Mouse (Mus musculus) mammary gland, adult 2 months (tissue): Measurements from ENCODE around the gene Cym. TPM values are rescaled to one million over a fixed set of nuclear protein-coding genes. Genes with fewer than 3 reads are reported as not detected.

Experiments used
- polyA plus RNA-seq: library from polyadenylated mRNA; depleted of rRNA; stranded (reverse); fragments of >200 nt; gene quantifications from 2 replicates; pipeline ENCODE4 v1.2.3, GENCODE M21; 2012; ENCODE audit warnings: low replicate concordance; rRNA removed

Cym gene
- 0.14 and 0.16 TPM in 2 replicates for polyA plus RNA-seq

DNA sequence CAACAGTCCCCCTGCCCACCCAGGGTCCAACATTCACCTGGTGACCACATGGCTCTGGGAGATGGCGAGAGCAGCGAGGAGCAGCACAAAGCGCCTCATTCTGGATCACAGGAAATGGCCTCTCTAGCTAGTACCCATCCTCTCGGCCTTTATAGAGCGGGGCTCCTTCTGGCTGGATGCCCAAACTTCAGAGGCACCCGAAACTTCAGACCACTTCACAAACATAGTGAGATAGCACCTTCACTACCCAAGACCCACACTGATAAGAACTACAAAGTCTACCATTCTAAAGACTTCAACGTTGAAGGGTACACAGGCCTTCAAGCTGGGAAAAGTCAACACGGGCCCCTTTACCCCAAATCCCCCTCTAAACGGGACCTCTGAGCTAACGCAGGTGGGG lies at the start of gene Cym:
TSS of gene Cym (minus strand) at position 125 of the 400 bp plus-strand sequence.

DNA sequence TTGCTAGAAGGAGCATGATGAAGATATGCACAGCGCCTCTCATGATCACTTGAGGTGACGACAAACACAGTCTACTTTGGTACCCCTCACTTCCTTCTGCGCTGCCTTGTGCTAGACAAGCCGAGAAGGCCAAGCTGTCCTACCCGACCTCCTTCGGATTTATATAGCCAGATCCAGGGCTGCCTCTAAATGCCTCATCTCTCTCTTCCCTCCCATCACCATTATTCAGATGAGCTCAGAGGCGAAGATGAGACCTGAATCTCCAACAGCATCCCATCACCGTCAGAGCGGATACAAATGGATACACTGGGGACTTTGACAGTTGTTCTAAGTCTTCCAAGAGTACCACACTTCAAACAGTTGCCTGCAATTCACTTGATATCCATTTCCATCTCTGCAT lies 18.1 kb upstream of the Cym start, which contains the start of gene Prok1:
TSS of gene Prok1 (minus strand) at position 101 of the 400 bp plus-strand sequence.

DNA sequence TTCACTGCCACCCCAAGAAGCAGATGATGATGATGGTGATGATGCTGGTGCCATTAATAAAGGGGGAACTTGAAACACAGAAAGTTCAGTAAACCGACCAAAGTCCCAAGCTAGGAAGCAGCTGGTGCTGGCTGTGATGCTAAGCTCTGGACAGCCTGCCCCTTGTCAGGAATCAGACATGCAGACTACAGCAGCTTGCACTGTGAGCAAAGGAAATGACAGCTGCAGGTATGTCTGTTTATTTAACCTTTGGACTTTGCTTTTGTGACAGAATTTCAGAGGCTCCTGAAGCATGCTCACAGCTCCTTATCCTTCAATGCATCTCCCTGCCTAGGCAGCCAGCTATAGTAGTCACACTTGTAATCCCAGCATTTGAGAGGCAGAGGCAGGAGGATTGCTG lies 9.0 kb upstream of the Cym start, which contains the start of gene A630076J17Rik:
TSS of gene A630076J17Rik (plus strand) at position 88 of the 400 bp plus-strand sequence.

DNA sequence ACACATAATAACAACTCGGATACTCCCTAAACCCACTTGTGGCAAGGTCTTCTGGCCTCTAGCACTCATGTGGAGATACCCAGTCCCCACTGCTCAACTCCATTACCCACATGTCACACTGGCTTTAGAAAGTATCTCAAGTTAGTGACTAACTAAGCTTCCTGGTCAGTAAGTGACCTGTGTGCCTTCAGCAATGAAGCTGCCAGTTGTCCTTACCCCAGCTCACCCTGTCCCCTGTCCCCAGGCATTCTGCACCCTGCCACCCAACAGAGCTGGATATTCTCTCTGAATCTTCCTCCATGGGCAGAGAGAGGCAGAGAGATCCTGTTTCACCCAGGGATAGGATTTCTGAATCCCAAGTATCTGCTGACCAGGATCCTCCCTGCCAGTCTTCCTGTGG lies 38.8 kb downstream of the Cym start, which contains the start of gene Kcna10:
TSS of gene Kcna10 (plus strand) at position 301 of the 400 bp plus-strand sequence.

Other genes with a start within 250 kb of the Cym start
- gene Kcna3, start 185.6 kb downstream of the Cym start, polyA plus RNA-seq, result 8.1 and 19.9 TPM in 2 replicates
- 1.1 and 2.2 TPM in 2 replicates for gene Kcna2, start 120.6 kb downstream of the Cym start, polyA plus RNA-seq
- gene Kcna10, start 38.7 kb downstream of the Cym start, polyA plus RNA-seq, result not detected in 2 replicates
- 0.13 TPM in 1 of 2 replicates, not detected in the other for gene A630076J17Rik, start 8.9 kb upstream of the Cym start, polyA plus RNA-seq
- gene Prok1, start 18.0 kb upstream of the Cym start, polyA plus RNA-seq, result 0.10 TPM in 1 of 2 replicates, not detected in the other
- gene Lamtor5, start 57.1 kb upstream of the Cym start, polyA plus RNA-seq, result 59.3 and 117 TPM in 2 replicates
- gene Slc16a4, start 69.5 kb upstream of the Cym start, polyA plus RNA-seq, result 0.27 and 0.83 TPM in 2 replicates
- 6.8 and 8.2 TPM in 2 replicates for gene Rbm15, start 111.9 kb upstream of the Cym start, polyA plus RNA-seq
- gene Kcnc4, start 237.8 kb upstream of the Cym start, polyA plus RNA-seq, result 11.0 TPM in 1 of 2 replicates, not detected in the other